Mouse (Mus musculus) CH12.LX (cell line): Measurements from ENCODE around the gene Nmnat2. TPM values are rescaled to one million over a fixed set of nuclear protein-coding genes. Genes with fewer than 3 reads are reported as not detected.

ENCODE experiments used
- DNase-seq: peaks from one replicate; pipeline ENCODE4 v3.0.0-alpha.2; 2013; ENCODE audit errors: extremely low read depth
- H3K27ac ChIP-seq: 2 replicates; pipeline ENCODE4 v1.5.1; 2012; ENCODE audit warnings: low read depth, mild to moderate bottlenecking, control low read depth, moderate library complexity; ENCODE audit not compliant: insufficient read depth
- H3K27me3 ChIP-seq: replicated peaks from 2 replicates; pipeline ENCODE3; 2012; ENCODE audit warnings: inconsistent platforms
- H3K36me3 ChIP-seq, 2 experiments: replicated peaks in 1 of 2; 2 replicates each; pipeline versions ENCODE3 to v1.6.1; 2012; ENCODE audit warnings: inconsistent platforms in 1 of 2, low read length in 1 of 2, mild to moderate bottlenecking in 1 of 2, mixed read lengths in 1 of 2, moderate library complexity in 1 of 2; ENCODE audit not compliant: control insufficient read depth in 1 of 2, insufficient read depth in 1 of 2
- H3K4me1 ChIP-seq, 2 experiments: 2 replicates each; pipeline ENCODE4 v1.6.1; 2012; ENCODE audit warnings: inconsistent platforms in 1 of 2, moderate library complexity in 1 of 2; ENCODE audit not compliant: insufficient read depth in 2 of 2, control insufficient read depth in 1 of 2
- H3K4me2 ChIP-seq: 2 replicates; pipeline ENCODE4 v1.6.1; 2012; ENCODE audit warnings: low read depth, mild to moderate bottlenecking, control low read depth; ENCODE audit not compliant: poor library complexity, insufficient read depth, severe bottlenecking
- H3K4me3 ChIP-seq, 3 experiments: fragments of 150-350 bp in 1 of 3; sonication (generic) in 1 of 3; replicated peaks in 1 of 3; 2 replicates each; pipeline versions ENCODE3 to v1.5.1; 2011 to 2012; ENCODE audit warnings: low read depth in 2 of 3, low read length in 2 of 3, mild to moderate bottlenecking in 2 of 3, moderate library complexity in 2 of 3, control low read depth in 1 of 3, improper control_type of control experiment in 1 of 3, inconsistent platforms in 1 of 3, mixed read lengths in 1 of 3; ENCODE audit not compliant: poor library complexity in 1 of 3
- H3K79me2 ChIP-seq: replicated peaks from 2 replicates; pipeline ENCODE4 v1.6.1; 2012; ENCODE audit warnings: mild to moderate bottlenecking, moderate library complexity; ENCODE audit not compliant: control insufficient read depth, poor library complexity, insufficient read depth, severe bottlenecking; ENCODE audit errors: extremely low read depth
- H3K9ac ChIP-seq: 2 replicates; pipeline ENCODE4 v1.6.1; 2012; ENCODE audit warnings: low read depth, mild to moderate bottlenecking, control low read depth, moderate library complexity; ENCODE audit not compliant: insufficient read depth
- H3K9me3 ChIP-seq: replicated peaks from 2 replicates; pipeline ENCODE3; 2012; ENCODE audit warnings: low read length, inconsistent platforms, mixed read lengths
- BHLHE40 ChIP-seq: IDR thresholded peaks from 2 replicates; pipeline ENCODE4 v1.6.1; 2011; ENCODE audit warnings: mild to moderate bottlenecking, low read depth, low read length, improper control_type of control experiment
- CHD1 ChIP-seq: IDR thresholded peaks from 2 replicates; pipeline ENCODE4 v1.6.1; 2012; ENCODE audit warnings: low read depth, low read length, improper control_type of control experiment, inconsistent platforms
- CHD2 ChIP-seq: IDR thresholded peaks from 2 replicates; pipeline ENCODE4 v1.6.1; 2011; ENCODE audit warnings: low read length, improper control_type of control experiment
- E2F4 ChIP-seq: IDR thresholded peaks from 2 replicates; pipeline ENCODE4 v1.6.1; 2011; ENCODE audit warnings: low read depth, low read length, improper control_type of control experiment; ENCODE audit not compliant: insufficient replicate concordance
- GABPA ChIP-seq: IDR thresholded peaks from 2 replicates; pipeline ENCODE4 v1.6.1; 2012; ENCODE audit warnings: low read depth, low read length, improper control_type of control experiment, inconsistent platforms; ENCODE audit not compliant: insufficient replicate concordance
- HCFC1 ChIP-seq: IDR thresholded peaks from 2 replicates; pipeline ENCODE4 v1.6.1; 2012; ENCODE audit warnings: low read depth, mild to moderate bottlenecking, inconsistent platforms, low read length, improper control_type of control experiment
- KAT2A ChIP-seq: IDR thresholded peaks from 2 replicates; pipeline ENCODE4 v1.6.1; 2012; ENCODE audit warnings: low read length, improper control_type of control experiment, inconsistent platforms; ENCODE audit not compliant: insufficient replicate concordance
- MAX ChIP-seq: IDR thresholded peaks from 2 replicates; pipeline ENCODE4 v1.6.1; 2011; ENCODE audit warnings: low read length, improper control_type of control experiment
- MAZ ChIP-seq: IDR thresholded peaks from 2 replicates; pipeline ENCODE4 v1.6.1; 2012; ENCODE audit warnings: low read depth, mild to moderate bottlenecking, inconsistent platforms, low read length, improper control_type of control experiment, moderate library complexity
- MXI1 ChIP-seq: IDR thresholded peaks from 2 replicates; pipeline ENCODE4 v1.6.1; 2011; ENCODE audit warnings: mild to moderate bottlenecking, low read depth, low read length, improper control_type of control experiment
- NELFE ChIP-seq: IDR thresholded peaks from 2 replicates; pipeline ENCODE4 v1.6.1; 2011; ENCODE audit warnings: low read depth, low read length, improper control_type of control experiment
- NRF1 ChIP-seq: IDR thresholded peaks from 2 replicates; pipeline ENCODE4 v1.6.1; 2014; ENCODE audit warnings: low read depth, mild to moderate bottlenecking, inconsistent platforms, low read length, improper control_type of control experiment, moderate library complexity
- POLR2A ChIP-seq: IDR thresholded peaks from 2 replicates; pipeline ENCODE4 v1.6.1; 2011; ENCODE audit warnings: low read depth, mild to moderate bottlenecking, improper control_type of control experiment, low read length
- RAD21 ChIP-seq: IDR thresholded peaks from 2 replicates; pipeline ENCODE4 v1.6.1; 2011; ENCODE audit warnings: low read depth, mild to moderate bottlenecking, low read length, improper control_type of control experiment, moderate library complexity
- RCOR1 ChIP-seq: conservative IDR thresholded peaks from 2 replicates; pipeline ENCODE4 v1.6.1; 2012; ENCODE audit warnings: low read depth, mild to moderate bottlenecking, inconsistent platforms, low read length, improper control_type of control experiment
- TBP ChIP-seq: conservative IDR thresholded peaks from 2 replicates; pipeline ENCODE4 v1.6.1; 2011; ENCODE audit warnings: low read depth, low read length, improper control_type of control experiment
- USF2 ChIP-seq: conservative IDR thresholded peaks from 2 replicates; pipeline ENCODE4 v1.6.1; 2011; ENCODE audit warnings: low read depth, low read length, improper control_type of control experiment
- ZKSCAN1 ChIP-seq: IDR thresholded peaks from 2 replicates; pipeline ENCODE4 v1.6.1; 2012; ENCODE audit warnings: low read depth, inconsistent platforms, low read length, improper control_type of control experiment, borderline replicate concordance
- ZMIZ1 ChIP-seq: IDR thresholded peaks from 2 replicates; pipeline ENCODE4 v1.6.1; 2012; ENCODE audit warnings: low read depth, mild to moderate bottlenecking, inconsistent platforms, low read length, improper control_type of control experiment
- ZNF384 ChIP-seq: IDR thresholded peaks from 2 replicates; pipeline ENCODE4 v1.6.1; 2012; ENCODE audit warnings: low read depth, low read length, improper control_type of control experiment, inconsistent platforms
- dilution Hi-C: fragments of 300-500 bp; cut with MboI; formaldehyde crosslinking; loops from 2 replicates; pipeline ENCODE4 v1.14.3; 2020; ENCODE audit warnings: low sequenced_read_pairs; ENCODE audit not compliant: extremely low pct_unique_long_range_greater_than_20kb, extremely low pct_ligation_motif_present
- in situ Hi-C: fragments of 300-500 bp; cut with MboI; formaldehyde crosslinking; loops from 3 replicates; pipeline ENCODE4 v1.14.3; 2019; ENCODE audit warnings: low sequenced_read_pairs, low pct_ligation_motif_present, low pct_unique_long_range_greater_than_20kb, mixed read lengths
- polyA plus RNA-seq: library from polyadenylated mRNA; unstranded; fragments of >175 nt; gene quantifications from 2 replicates; pipeline ENCODE4 v1.2.1, GENCODE M21; 2012; ENCODE audit warnings: low read depth; ENCODE audit not compliant: insufficient read length
- total RNA-seq, 2 experiments: library from RNA; depleted of rRNA; stranded (reverse); fragments of 300-350 nt in 1 of 2; fragments of >200 nt in 1 of 2; gene quantifications; 2 replicates each; pipeline ENCODE4 v1.2.3; 2012 to 2014

Gene Nmnat2
- total and polyA plus RNA-seq, 3 experiments = 0.04 to 0.09 (median 0.09) TPM

DNA sequence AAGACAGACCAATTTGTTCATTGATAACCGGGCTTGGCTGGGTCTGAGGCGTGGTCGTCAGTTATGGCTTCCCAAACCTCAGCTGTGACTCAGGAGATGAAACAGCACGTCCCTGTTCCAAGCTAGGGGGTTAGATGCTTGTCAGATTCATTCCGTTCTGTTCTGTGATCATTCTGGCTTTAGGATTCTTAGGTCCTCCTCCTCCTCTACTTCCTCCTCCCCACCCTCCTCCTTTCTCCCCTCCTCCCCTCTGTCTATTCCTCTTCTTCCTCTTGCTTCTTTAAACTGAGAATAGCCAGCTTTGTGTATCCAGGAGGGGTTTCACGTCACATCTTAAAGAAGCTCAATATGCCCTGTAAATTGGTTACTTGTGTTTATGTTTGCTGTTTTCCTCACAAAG lies 165.8 kb downstream of the Nmnat2 start:
- Histone ChIP-seq H3K4me3 (no peak overlapping the region), H3K79me2 (no peaks in the 10 kb centered on the region), H3K27me3 (no peaks in the 10 kb centered on the region), H3K4me2 (no peak overlapping the region), H3K36me3 (no peaks in the 10 kb centered on the region), H3K9ac (no peak overlapping the region), H3K27ac (no peak overlapping the region), H3K4me1 (no peaks in the 10 kb centered on the region), H3K9me3 (no peaks in the 10 kb centered on the region)
- DNase-seq = no peak
- no peak for TF ChIP-seq CHD2
- in situ Hi-C loops = no loop called here
- dilution Hi-C loops = no loop called here

DNA sequence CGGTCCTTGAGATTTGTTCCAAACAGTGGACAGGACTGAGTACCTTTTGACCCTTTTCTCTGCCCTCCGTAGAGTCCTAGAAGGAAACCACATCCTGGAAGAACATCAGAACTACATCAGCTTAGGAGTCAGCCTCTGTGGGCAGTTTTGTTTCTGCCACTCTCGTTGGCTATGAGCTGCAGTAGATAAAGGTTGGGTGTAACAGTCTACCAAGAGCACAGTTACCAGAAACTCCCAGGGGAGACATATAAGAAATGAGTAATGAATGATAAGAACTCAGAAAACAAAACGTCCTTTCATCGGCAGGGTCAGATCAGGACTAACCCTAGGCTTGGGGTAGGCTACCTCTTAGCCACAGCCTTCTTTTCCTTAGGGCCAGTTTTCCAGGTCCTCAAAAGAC lies 166.5 kb downstream of the Nmnat2 start:
- no peak overlapping the region for H3K27ac ChIP-seq
- no peaks in the 10 kb centered on the region for H3K27me3 ChIP-seq
- TF ChIP-seq CHD1 (no peak), TBP (no peak), E2F4 (no peak), MAX (no peak), NELFE (no peak), ZMIZ1 (no peak), CHD2 (no peak), MXI1 (no peak), ZNF384 (no peak), NRF1 (no peak), MAZ (no peak), GABPA (no peak), POLR2A (no peak), BHLHE40 (no peak), USF2 (no peak), ZKSCAN1 (no peak), RAD21 (no peak), HCFC1 (no peak), KAT2A (no peak), RCOR1 (no peak)
- TF ChIP-seq, all 38 proteins: peak for 0
- Histone ChIP-seq H3K79me2 (no peaks in the 10 kb centered on the region), H3K9ac (no peak overlapping the region), H3K4me1 (peaks cover 0 to 2% of the 10 kb centered on the region in 2 experiments; a peak in 1 of 4 replicates), H3K4me3 (no peak overlapping the region), H3K4me2 (no peak overlapping the region), H3K9me3 (no peaks in the 10 kb centered on the region), H3K36me3 (no peaks in the 10 kb centered on the region)
- dilution Hi-C loops (no loop called here), in situ Hi-C loops (no loop called here)
- DNase-seq = no peak
